Mouse (Mus musculus) macrophage (primary cell): Measurements from ENCODE around the gene Fkbp2. TPM values are rescaled to one million over a fixed set of nuclear protein-coding genes. Genes with fewer than 3 reads are reported as not detected.

Experiments
- H3K27ac ChIP-seq: fragments of 350-480 bp; formaldehyde crosslinking; 2 replicates; pipeline ENCODE4 v1.9.0; 2021
- H3K36me3 ChIP-seq: fragments of 350-480 bp; formaldehyde crosslinking; 2 replicates; pipeline ENCODE4 v1.9.0; 2021; ENCODE audit errors: inconsistent target
- H3K4me3 ChIP-seq: fragments of 350-480 bp; formaldehyde crosslinking; 2 replicates; pipeline ENCODE4 v1.9.0; 2021; ENCODE audit errors: inconsistent target
- H3K79me2 ChIP-seq: fragments of 350-480 bp; formaldehyde crosslinking; 2 replicates; pipeline ENCODE4 v1.9.0; 2021; ENCODE audit errors: inconsistent target
- WGBS: methylation state at CpG from one replicate; pipeline ENCODE4 v1.1.7; 2026; ENCODE audit warnings: inconsistent platforms; ENCODE audit not compliant: missing documents; 5-methylcytosine and 5-hydroxymethylcytosine counted together
- polyA plus RNA-seq: library from polyadenylated mRNA; stranded (reverse); fragments of 250-400 nt; gene quantifications from 3 replicates; pipeline ENCODE4 v1.2.4, GENCODE M21; 2018; ENCODE audit warnings: inconsistent platforms

Fkbp2 gene
- polyA plus RNA-seq, 1 experiment from 2014 or later, result 269 TPM

DNA sequence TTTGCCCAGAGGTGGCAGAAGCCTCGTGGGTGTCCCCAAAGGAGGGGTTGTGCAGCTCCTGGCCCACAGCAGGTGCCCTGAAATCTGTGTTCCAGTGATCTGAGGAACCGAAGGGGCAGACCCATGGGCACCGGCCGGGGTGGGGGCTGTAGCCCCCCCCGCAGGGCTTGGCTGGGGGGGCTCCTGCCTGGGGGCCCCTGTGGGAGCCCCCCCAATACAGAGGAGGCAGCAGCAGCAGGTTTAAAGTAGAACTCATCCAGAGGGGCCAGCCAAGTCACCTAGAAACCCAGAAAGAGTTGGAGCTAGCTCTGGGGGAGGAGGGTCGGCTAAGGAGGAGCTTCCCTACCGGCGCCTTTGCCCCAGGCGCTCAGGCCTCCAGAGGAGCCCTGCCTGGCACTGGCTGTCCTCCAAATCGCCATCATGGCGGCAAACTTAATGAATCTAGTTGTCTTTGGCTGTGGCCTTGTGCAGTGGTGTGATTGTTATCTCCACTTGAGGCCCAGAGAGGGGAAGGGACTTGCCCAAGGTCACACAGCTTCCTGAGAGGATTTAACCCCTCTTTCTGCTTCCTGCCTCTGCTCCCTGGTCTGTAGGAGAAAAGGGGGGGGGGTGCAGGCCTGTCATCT lies 9.7 kb downstream of the Fkbp2 start:
- 48% methylated on average over 7 of the region's 11 CpGs for WGBS

DNA sequence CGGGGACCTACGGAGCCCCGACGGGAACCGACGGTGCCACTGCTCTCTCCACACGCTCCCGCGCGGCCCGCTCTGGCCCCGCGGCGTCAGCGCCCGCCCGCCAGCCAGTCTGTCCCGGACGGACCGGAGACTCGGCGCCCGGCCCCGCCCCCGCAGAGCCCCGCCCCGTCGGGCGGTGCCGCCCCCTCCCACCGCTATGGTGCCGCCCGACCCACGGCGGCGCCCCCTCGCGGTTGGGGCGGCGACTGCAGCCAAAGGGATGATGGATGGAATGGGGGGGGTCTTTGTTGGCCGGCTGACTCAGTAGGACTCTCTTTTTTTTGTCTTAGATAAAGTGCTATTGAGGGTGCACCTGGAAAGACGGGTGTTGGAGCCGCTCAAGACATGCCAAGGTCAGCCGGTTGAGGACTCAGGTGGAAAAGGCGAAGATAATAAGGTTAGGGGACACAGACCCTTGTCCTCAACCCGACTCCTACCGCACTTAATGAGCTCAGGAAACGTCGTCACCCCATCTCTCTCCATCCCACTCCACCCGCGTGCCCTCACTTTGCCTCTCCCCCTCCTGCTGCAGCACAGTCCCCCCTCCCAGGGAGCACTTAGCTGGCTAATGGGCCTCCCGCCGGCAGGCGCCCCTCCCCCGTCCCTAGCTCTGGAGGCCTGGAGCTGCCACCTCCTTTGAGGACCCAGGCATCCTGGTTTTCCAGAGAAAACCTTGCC lies 10.5 kb downstream of the Fkbp2 start:
- H3K4me3 ChIP-seq, result peak overlapping the region; percentile 57; the same call in 1 of the 2 replicates
- H3K27ac ChIP-seq, result no peak overlapping the region
- peaks cover 20% of the 10 kb centered on the region; the same call in 1 of the 2 replicates for H3K79me2 ChIP-seq
- H3K36me3 ChIP-seq, result peaks cover 20% of the 10 kb centered on the region
- WGBS, result 4% methylated on average over 37 of the region's 55 CpGs

More for the DNA sequence above, 9.7 kb downstream of the Fkbp2 start:
- Histone ChIP-seq H3K36me3 (peaks cover 12% of the 10 kb centered on the region), H3K27ac (no peak overlapping the region), H3K79me2 (peaks cover 23% of the 10 kb centered on the region), H3K4me3 (no peak overlapping the region)

GRCm38 (mm10) chr19:6969291-6969664 lies 11.0 kb downstream of the Fkbp2 start:
- H3K4me3 ChIP-seq, result peak overlapping the region; percentile 57
- H3K36me3 ChIP-seq, result peaks cover 25% of the 10 kb centered on the region
- H3K27ac ChIP-seq, result peak overlapping the region; percentile 3; the same call in 1 of the 2 replicates
- H3K79me2 ChIP-seq, result peaks cover 20% of the 10 kb centered on the region; the same call in 1 of the 2 replicates
- under 1% methylated on average over 20 of the region's 20 CpGs for WGBS

DNA sequence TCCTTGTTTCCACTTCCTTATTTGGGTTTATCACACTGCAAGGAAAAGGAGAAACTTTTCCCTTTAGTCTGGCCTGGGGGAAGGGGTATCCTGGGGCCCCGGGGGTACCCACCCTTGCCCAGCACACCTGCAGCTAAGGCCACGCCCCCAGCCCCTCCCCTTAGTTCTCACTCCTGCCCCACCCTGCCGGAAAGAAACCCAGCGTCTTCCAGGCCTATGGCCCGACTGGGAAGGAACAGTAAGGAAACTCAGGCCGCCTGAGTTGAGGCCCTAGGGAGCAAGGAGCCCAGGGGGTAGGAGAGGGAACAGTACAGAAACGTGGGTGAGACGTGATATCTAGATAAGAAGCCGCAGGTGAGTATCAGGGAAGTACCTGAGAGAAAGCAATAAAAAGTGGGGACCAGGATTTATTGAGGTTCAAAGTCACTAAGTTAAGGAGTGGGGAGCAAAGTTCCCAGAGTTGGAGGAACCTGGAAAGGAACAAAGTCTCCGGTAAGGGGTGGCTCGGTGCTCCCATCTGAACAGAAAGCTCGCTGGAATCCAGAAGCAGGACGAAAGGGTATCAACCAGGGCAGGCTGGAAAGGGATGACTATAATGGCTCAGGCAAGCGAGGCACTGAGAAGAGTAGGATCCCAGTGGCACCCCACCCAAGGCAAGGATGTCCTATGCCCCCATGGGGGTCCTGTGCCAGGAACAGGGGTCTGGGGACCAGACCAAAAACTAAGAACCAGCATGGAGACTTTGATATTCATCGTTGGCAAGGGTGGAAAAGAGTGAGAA lies 11.6 kb downstream of the Fkbp2 start:
- WGBS, result 6% methylated on average over 15 of the region's 15 CpGs
- Histone ChIP-seq H3K4me3 (peak overlapping the region; percentile 57), H3K36me3 (peaks cover 31% of the 10 kb centered on the region), H3K79me2 (peaks cover 20% of the 10 kb centered on the region; the same call in 1 of the 2 replicates), H3K27ac (peak overlapping the region; percentile 3; the same call in 1 of the 2 replicates)

- WGBS, result 95% methylated on average over 6 of the region's 10 CpGs
- Histone ChIP-seq H3K36me3 (peaks cover 66% of the 10 kb centered on the region), H3K27ac (no peak overlapping the region), H3K79me2 (no peaks in the 10 kb centered on the region), H3K4me3 (no peak overlapping the region)
Measured at GRCm38 (mm10) chr19:6956461-6956860, 23.8 kb downstream of the Fkbp2 start.

DNA sequence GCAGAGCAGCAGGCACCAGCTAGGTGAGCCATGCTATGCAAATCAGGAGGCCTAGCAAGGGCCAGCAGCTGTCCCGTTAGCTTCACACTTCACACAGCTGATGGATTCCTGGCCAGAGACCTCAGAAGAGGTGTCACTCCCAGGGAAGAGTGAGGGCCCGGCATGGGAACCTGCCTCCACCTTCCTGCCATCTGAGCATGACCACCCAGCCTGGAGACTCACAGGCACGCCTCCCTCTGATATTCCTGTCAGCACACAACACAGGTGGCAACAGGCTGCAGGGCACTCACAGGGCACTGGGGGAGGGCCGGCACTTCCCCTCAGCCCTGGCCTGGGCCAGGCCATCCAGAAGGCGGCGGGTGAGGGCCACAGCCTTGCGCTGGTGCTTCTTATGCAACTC lies 24.9 kb downstream of the Fkbp2 start:
- Histone ChIP-seq H3K79me2 (no peaks in the 10 kb centered on the region), H3K4me3 (no peak overlapping the region), H3K36me3 (peaks cover 62% of the 10 kb centered on the region), H3K27ac (no peak overlapping the region)
- 93% methylated on average over 7 of the region's 7 CpGs for WGBS

GRCm38 (mm10) chr19:6954046-6954445 lies 26.3 kb downstream of the Fkbp2 start:
- Histone ChIP-seq H3K4me3 (no peak overlapping the region), H3K79me2 (no peaks in the 10 kb centered on the region; the same call in 1 of the 2 replicates), H3K27ac (no peak overlapping the region), H3K36me3 (peaks cover 48% of the 10 kb centered on the region)
- 76% methylated on average over 8 of the region's 9 CpGs for WGBS

DNA sequence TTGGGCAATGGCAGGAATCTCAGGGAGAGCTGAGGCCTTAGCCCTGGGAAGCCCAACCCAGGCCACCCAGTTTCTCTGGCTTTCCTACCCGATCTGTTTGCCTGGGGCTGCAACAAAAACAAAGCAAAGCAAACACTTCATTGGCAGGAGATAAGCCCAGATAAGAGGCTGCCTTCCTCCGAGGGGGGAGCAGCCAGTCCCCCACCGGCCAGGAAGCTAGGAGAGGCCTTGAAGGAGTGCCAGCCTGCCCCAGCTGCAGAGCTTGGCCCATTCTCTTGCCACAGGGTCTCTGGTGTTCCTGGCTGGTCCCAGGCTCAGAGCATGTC lies 27.6 kb downstream of the Fkbp2 start:
- Histone ChIP-seq H3K79me2 (no peaks in the 10 kb centered on the region; the same call in 1 of the 2 replicates), H3K27ac (peak overlapping the region; percentile 92), H3K4me3 (peak overlapping the region; percentile 71), H3K36me3 (peaks cover 34% of the 10 kb centered on the region)
- 15% methylated on average over 3 of the region's 3 CpGs for whole genome bisulfite sequencing

DNA sequence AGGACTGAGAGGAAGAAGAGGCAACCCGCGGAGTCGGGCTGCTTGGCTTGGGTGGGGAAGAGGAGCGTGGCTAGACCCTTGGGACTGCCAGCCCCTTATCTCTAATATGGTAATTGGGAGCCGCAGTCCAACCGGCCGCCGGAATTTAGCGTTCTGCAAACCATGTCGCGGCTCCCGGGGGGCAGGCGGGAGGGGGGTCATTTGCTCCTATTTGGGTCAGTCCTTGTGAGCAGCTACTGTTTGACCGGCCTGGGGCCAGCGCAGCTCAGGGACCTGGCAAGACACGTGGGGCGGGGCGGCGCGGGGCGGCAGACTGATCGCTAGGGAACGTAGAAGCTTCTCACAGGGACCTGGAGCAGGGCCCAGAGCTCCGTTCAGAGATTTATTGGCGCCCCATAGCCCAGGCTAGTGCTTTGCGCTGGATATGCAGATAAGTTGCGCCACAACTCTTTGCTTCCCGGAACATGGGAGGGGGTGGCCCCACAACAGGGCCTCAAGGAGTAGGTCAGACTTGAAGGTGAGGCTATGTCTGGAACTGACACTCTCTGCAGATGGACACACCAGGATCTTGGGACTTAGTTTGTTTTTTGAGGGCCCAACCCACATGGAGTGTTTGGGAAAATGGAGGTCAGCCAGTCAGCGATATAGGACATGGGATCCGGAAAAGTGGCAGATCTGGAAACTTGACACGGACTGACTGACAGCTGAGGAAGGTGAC lies 28.1 kb downstream of the Fkbp2 start:
- Histone ChIP-seq H3K27ac (peak overlapping the region; percentile 92), H3K36me3 (peaks cover 29% of the 10 kb centered on the region), H3K4me3 (peak overlapping the region; percentile 71), H3K79me2 (no peaks in the 10 kb centered on the region; the same call in 1 of the 2 replicates)
- 5% methylated on average over 31 of the region's 31 CpGs for WGBS

- H3K36me3 ChIP-seq, result peaks cover 22% of the 10 kb centered on the region
- H3K27ac ChIP-seq, result peak overlapping the region; percentile 92
- H3K79me2 ChIP-seq, result no peaks in the 10 kb centered on the region; the same call in 1 of the 2 replicates
- under 1% methylated on average over 35 of the region's 35 CpGs for WGBS
- H3K4me3 ChIP-seq, result peak overlapping the region; percentile 71
Measured at GRCm38 (mm10) chr19:6951381-6951968, 28.8 kb downstream of the Fkbp2 start.

- H3K27ac ChIP-seq, result peak overlapping the region; percentile 92
- no peaks in the 10 kb centered on the region; the same call in 1 of the 2 replicates for H3K79me2 ChIP-seq
- H3K4me3 ChIP-seq, result peak overlapping the region; percentile 71
- under 1% methylated on average over 28 of the region's 28 CpGs for WGBS
- peaks cover 16% of the 10 kb centered on the region for H3K36me3 ChIP-seq
Measured at GRCm38 (mm10) chr19:6950613-6951153, 29.6 kb downstream of the Fkbp2 start.

GRCm38 (mm10) chr19:6949951-6950350 lies 30.4 kb downstream of the Fkbp2 start:
- H3K27ac ChIP-seq, result no peak overlapping the region
- peaks cover 14% of the 10 kb centered on the region; the same call in 1 of the 2 replicates for H3K36me3 ChIP-seq
- no peaks in the 10 kb centered on the region; the same call in 1 of the 2 replicates for H3K79me2 ChIP-seq
- 79% methylated on average over 5 of the region's 5 CpGs for WGBS
- peak overlapping the region; percentile 71 for H3K4me3 ChIP-seq

- no peaks in the 10 kb centered on the region; the same call in 1 of the 2 replicates for H3K79me2 ChIP-seq
- H3K36me3 ChIP-seq, result peaks cover 10% of the 10 kb centered on the region; the same call in 1 of the 2 replicates
- no peak overlapping the region for H3K27ac ChIP-seq
- 95% methylated on average over 5 of the region's 5 CpGs for whole genome bisulfite sequencing
- no peak overlapping the region for H3K4me3 ChIP-seq
Measured at GRCm38 (mm10) chr19:6949532-6949931, 30.8 kb downstream of the Fkbp2 start.
